Comparison of ENCODE assay signal across 8 mouse cellular contexts in genomic region chr2:174439450-174439838, GRCm38 (mm10). TPM values are rescaled to one million over a fixed set of nuclear protein-coding genes. Genes with fewer than 3 reads are reported as not detected.
DNase-seq lines count a peak whose midpoint lies in the region; ATAC-seq lines count a peak whose summit lies in the region.

No protein-coding gene starts in this region.

- ATAC-seq in heart, embryonic 11.5 days (replicated peaks; ENCODE audit: insufficient number of reproducible peaks, low FRiP score, low TSS enrichment): no peak
- ATAC-seq in common myeloid progenitor, adult 5-6 weeks (replicated peaks; ENCODE audit: low read depth, poor library complexity, severe bottlenecking): peak; percentile 50
- ATAC-seq in intestine, embryonic 15.5 days: no peak
- no peak for ATAC-seq in midbrain, embryonic 13.5 days

- no peaks in the 10 kb centered on the region for H3K27me3 ChIP-seq in heart, embryonic 11.5 days (ENCODE audit: control insufficient read depth, insufficient read depth, low read length)
- H3K27me3 ChIP-seq in intestine, embryonic 15.5 days (replicated peaks): no peaks in the 10 kb centered on the region
- no peaks in the 10 kb centered on the region for H3K27me3 ChIP-seq in midbrain, embryonic 13.5 days

- H3K36me3 ChIP-seq in heart, embryonic 11.5 days (ENCODE audit: control insufficient read depth, insufficient read depth, low read length): no peaks in the 10 kb centered on the region
- 0 out of 2 replicates have a peak, but pooled peaks cover 2% of the 10 kb centered on the region for H3K36me3 ChIP-seq in intestine, embryonic 15.5 days
- peaks cover 4% of the 10 kb centered on the region; the same call in 1 of the 2 replicates for H3K36me3 ChIP-seq in midbrain, embryonic 13.5 days

- DNase-seq in heart, postnatal 4 days: no peak
- no peak for DNase-seq in thymus, postnatal 36 days
- DNase-seq in gastrocnemius, postnatal 4 days (ENCODE audit: low spot score in 2 of 2): no peak
- no peak for DNase-seq in gastrocnemius, adult 18-20 months (ENCODE audit: low spot score)

- no peaks in the 10 kb centered on the region for H3K9me3 ChIP-seq in heart, embryonic 11.5 days (replicated peaks; ENCODE audit: control insufficient read depth, low read length)
- H3K9me3 ChIP-seq in intestine, embryonic 15.5 days: no peaks in the 10 kb centered on the region
- no peaks in the 10 kb centered on the region for H3K9me3 ChIP-seq in midbrain, embryonic 13.5 days

- H3K4me2 ChIP-seq in heart, embryonic 11.5 days: peak overlapping the region; percentile 74
- H3K4me2 ChIP-seq in intestine, embryonic 15.5 days (replicated peaks): peak overlapping the region; percentile 89
- peak overlapping the region; percentile 74 for H3K4me2 ChIP-seq in midbrain, embryonic 13.5 days (replicated peaks)

- H3K4me1 ChIP-seq in heart, embryonic 11.5 days (ENCODE audit: control insufficient read depth, insufficient read depth, low read length): peaks cover 16% of the 10 kb centered on the region; the same call in 1 of the 2 replicates
- peaks cover 32% of the 10 kb centered on the region for H3K4me1 ChIP-seq in intestine, embryonic 15.5 days (replicated peaks)
- peaks cover 29% of the 10 kb centered on the region for H3K4me1 ChIP-seq in midbrain, embryonic 13.5 days (replicated peaks)

- H3K27ac ChIP-seq in heart, embryonic 11.5 days (ENCODE audit: low read depth, low read length): no peak overlapping the region
- no peak overlapping the region for H3K27ac ChIP-seq in intestine, embryonic 15.5 days
- H3K27ac ChIP-seq in midbrain, embryonic 13.5 days: no peak overlapping the region

- 23% methylated on average over 5 of the region's 5 CpGs for WGBS in heart, embryonic 11.5 days (ENCODE audit: insufficient replicate concordance)
- 59% methylated on average over 5 of the region's 5 CpGs for WGBS in intestine, embryonic 15.5 days
- 58% methylated on average over 5 of the region's 5 CpGs for WGBS in midbrain, embryonic 13.5 days

- peak overlapping the region; percentile 75; the same call in 1 of the 2 replicates for H3K9ac ChIP-seq in heart, embryonic 11.5 days (ENCODE audit: low read depth, low read length)
- H3K9ac ChIP-seq in intestine, embryonic 15.5 days: no peak overlapping the region
- H3K9ac ChIP-seq in midbrain, embryonic 13.5 days (replicated peaks): peak overlapping the region; percentile 70; the same call in 1 of the 2 replicates

- peak overlapping the region; percentile 68; the same call in 1 of the 2 replicates for H3K4me3 ChIP-seq in heart, embryonic 11.5 days (ENCODE audit: low read depth, low read length)
- no peak overlapping the region for H3K4me3 ChIP-seq in intestine, embryonic 15.5 days (replicated peaks)
- no peak overlapping the region for H3K4me3 ChIP-seq in midbrain, embryonic 13.5 days (replicated peaks)

RNA-seq across cellular contexts. Expression of gene Ctsz, which starts 0.6 kb away (rescaled TPM):
- 110 and 117 TPM in 2 replicates for polyA plus RNA-seq in heart, embryonic 11.5 days (2014; fragmentation: Nextera tagmentation; extraction: Ambion mirVana)
- 10 to 100 TPM; 49.4 to 50.2 TPM for total RNA-seq in heart, postnatal 4 days (2021)
- total RNA-seq in common myeloid progenitor, adult 5-6 weeks (2017): 104 and 125 TPM in 2 replicates
- 247 and 298 TPM in 2 replicates for polyA plus RNA-seq in intestine, embryonic 15.5 days (2015; fragmentation: Nextera tagmentation; extraction: Ambion mirVana)
- polyA plus RNA-seq in midbrain, embryonic 13.5 days (2015; fragmentation: Nextera tagmentation; extraction: Ambion mirVana): 66.1 and 74.5 TPM in 2 replicates
- 10 to 100 TPM; 80.8 to 95.9 TPM for total RNA-seq in gastrocnemius, postnatal 4 days (2021)
- total RNA-seq in gastrocnemius, adult 18-20 months (2021): 10 to 100 TPM; 25.1 to 30.3 TPM

RNA-seq across cellular contexts. Expression of gene Tubb1, which starts 11.1 kb away (rescaled TPM):
- 11.0 and 14.6 TPM in 2 replicates for polyA plus RNA-seq in heart, embryonic 11.5 days (2014; fragmentation: Nextera tagmentation; extraction: Ambion mirVana)
- total RNA-seq in heart, postnatal 4 days (2021): 1 to 10 TPM; 1.3 to 1.7 TPM
- total RNA-seq in common myeloid progenitor, adult 5-6 weeks (2017): 2.0 TPM in 1 of 2 replicates, not detected in the other
- polyA plus RNA-seq in intestine, embryonic 15.5 days (2015; fragmentation: Nextera tagmentation; extraction: Ambion mirVana): 1.1 and 1.4 TPM in 2 replicates
- 0.98 and 1.5 TPM in 2 replicates for polyA plus RNA-seq in midbrain, embryonic 13.5 days (2015; fragmentation: Nextera tagmentation; extraction: Ambion mirVana)
- total RNA-seq in gastrocnemius, postnatal 4 days (2021): under 1 TPM; 0.26 to 0.52 TPM
- under 1 TPM in 1 of 2 experiments, not detected in 1; 0.21 TPM for total RNA-seq in gastrocnemius, adult 18-20 months (2021)

RNA-seq across cellular contexts. Expression of gene Nelfcd, which starts 23.8 kb away (rescaled TPM):
- polyA plus RNA-seq in heart, embryonic 11.5 days (2014; fragmentation: Nextera tagmentation; extraction: Ambion mirVana): 99.5 and 101 TPM in 2 replicates
- total RNA-seq in heart, postnatal 4 days (2021): 10 to 100 TPM; 50.5 to 56.3 TPM
- total RNA-seq in common myeloid progenitor, adult 5-6 weeks (2017): 39.3 and 43.1 TPM in 2 replicates
- 83.3 and 83.6 TPM in 2 replicates for polyA plus RNA-seq in intestine, embryonic 15.5 days (2015; fragmentation: Nextera tagmentation; extraction: Ambion mirVana)
- polyA plus RNA-seq in midbrain, embryonic 13.5 days (2015; fragmentation: Nextera tagmentation; extraction: Ambion mirVana): 123 and 136 TPM in 2 replicates
- 10 to 100 TPM; 58.8 to 77.5 TPM for total RNA-seq in gastrocnemius, postnatal 4 days (2021)
- 10 to 100 TPM; 21.4 to 22.3 TPM for total RNA-seq in gastrocnemius, adult 18-20 months (2021)

RNA-seq across cellular contexts. Expression of gene Atp5e, which starts 24.5 kb away (rescaled TPM):
- polyA plus RNA-seq in heart, embryonic 11.5 days (2014; fragmentation: Nextera tagmentation; extraction: Ambion mirVana): 953 and 1,053 TPM in 2 replicates
- total RNA-seq in heart, postnatal 4 days (2021): 1,000 to 10,000 TPM in 1 of 2 experiments, 100 to 1,000 TPM in 1; 968 to 1,079 TPM
- total RNA-seq in common myeloid progenitor, adult 5-6 weeks (2017): 252 and 315 TPM in 2 replicates
- 746 and 850 TPM in 2 replicates for polyA plus RNA-seq in intestine, embryonic 15.5 days (2015; fragmentation: Nextera tagmentation; extraction: Ambion mirVana)
- polyA plus RNA-seq in midbrain, embryonic 13.5 days (2015; fragmentation: Nextera tagmentation; extraction: Ambion mirVana): 768 and 784 TPM in 2 replicates
- 100 to 1,000 TPM; 771 to 884 TPM for total RNA-seq in gastrocnemius, postnatal 4 days (2021)
- total RNA-seq in gastrocnemius, adult 18-20 months (2021): 1,000 to 10,000 TPM; 1,038 to 1,073 TPM

RNA-seq across cellular contexts. Expression of gene Prelid3b, which starts 33.4 kb away (rescaled TPM):
- 140 and 165 TPM in 2 replicates for polyA plus RNA-seq in heart, embryonic 11.5 days (2014; fragmentation: Nextera tagmentation; extraction: Ambion mirVana)
- 100 to 1,000 TPM in 1 of 2 experiments, 10 to 100 TPM in 1; 96.7 to 106 TPM for total RNA-seq in heart, postnatal 4 days (2021)
- total RNA-seq in common myeloid progenitor, adult 5-6 weeks (2017): 130 and 142 TPM in 2 replicates
- polyA plus RNA-seq in intestine, embryonic 15.5 days (2015; fragmentation: Nextera tagmentation; extraction: Ambion mirVana): 125 and 127 TPM in 2 replicates
- polyA plus RNA-seq in midbrain, embryonic 13.5 days (2015; fragmentation: Nextera tagmentation; extraction: Ambion mirVana): 108 and 115 TPM in 2 replicates
- 10 to 100 TPM; 58.9 to 62.8 TPM for total RNA-seq in gastrocnemius, postnatal 4 days (2021)
- total RNA-seq in gastrocnemius, adult 18-20 months (2021): 10 to 100 TPM; 37.8 to 47.2 TPM
